Mouse (Mus musculus): ENCODE measurements at regions not wholly inside any gene's neighbourhood (a gene's known extent, or its start where the extent isn't known, plus 50 kb on each side); places are given as distances from the start of the nearest gene placed in this dataset.
A peak's percentile ranks its signal among the peaks of the same experiment; 100 is the strongest.

DNA sequence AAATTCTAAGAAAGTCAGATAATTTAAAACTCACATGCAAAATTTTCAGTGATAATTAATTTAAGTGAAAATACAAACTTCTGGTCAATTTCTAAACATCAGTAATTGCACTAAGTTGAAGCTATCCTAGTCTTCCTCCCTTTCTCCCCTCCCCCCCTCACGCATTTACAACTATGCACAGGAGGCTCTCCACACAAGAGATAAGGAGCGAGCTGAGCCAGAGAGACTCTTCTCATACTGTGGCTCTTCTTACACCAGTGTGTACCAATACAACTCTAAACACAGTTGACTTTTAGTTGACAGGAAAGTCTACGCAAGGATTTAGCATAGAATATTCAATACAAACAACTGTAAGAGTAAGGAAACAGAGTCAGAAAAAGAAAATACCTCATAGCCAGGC is 57.1 kb upstream of the Cerkl start:
- H3K27me3 ChIP-seq (ENCODE audit: control insufficient read depth, insufficient read depth, insufficient read length) = no peaks in the 10 kb centered on the region
- H3K4me3 ChIP-seq = no peak overlapping the region
- no peaks in the 10 kb centered on the region for H3K79me2 ChIP-seq (ENCODE audit: control insufficient read depth, insufficient read depth)
- TF ChIP-seq CEBPB (IDR thresholded peaks at IDR 0.05; ENCODE audit: insufficient read depth, poor library complexity, severe bottlenecking) = no peak
- TF ChIP-seq MYOG (IDR thresholded peaks at IDR 0.05; ENCODE audit: control insufficient read depth in 1 of 3, insufficient read depth in 1 of 3, insufficient read length in 2 of 3, low read depth in 2 of 3) = no peak
- no peak for TF ChIP-seq TCF12 (IDR thresholded peaks at IDR 0.05; ENCODE audit: insufficient read depth, poor library complexity, severe bottlenecking)
- TF ChIP-seq POLR2AphosphoS2 (IDR thresholded peaks at IDR 0.05; ENCODE audit: insufficient read length, low read depth) = no peak
- no peak for TF ChIP-seq POLR2A (IDR thresholded peaks at IDR 0.05; ENCODE audit: insufficient read length, low read depth)
- TF ChIP-seq E2F4 (IDR thresholded peaks at IDR 0.05; ENCODE audit: insufficient read depth) = no peak
- no peak for TF ChIP-seq MYOD1 (IDR thresholded peaks at IDR 0.05; ENCODE audit: control insufficient read depth in 1 of 3, insufficient read length in 2 of 3, low read depth in 2 of 3)
- TF ChIP-seq REST (IDR thresholded peaks at IDR 0.05; ENCODE audit: insufficient read depth, insufficient read length) = no peak
- no peak for TF ChIP-seq TCF3 (IDR thresholded peaks at IDR 0.05; ENCODE audit: insufficient read length, low read depth)
- no peak for TF ChIP-seq USF1 (IDR thresholded peaks at IDR 0.05; ENCODE audit: low read depth)
- H3K36me3 ChIP-seq (ENCODE audit: control insufficient read depth, insufficient read depth) = no peaks in the 10 kb centered on the region
- no peak overlapping the region for H3ac ChIP-seq (ENCODE audit: control insufficient read depth, insufficient read length)
- no peak overlapping the region for H3K4me2 ChIP-seq (ENCODE audit: low read depth)

DNA sequence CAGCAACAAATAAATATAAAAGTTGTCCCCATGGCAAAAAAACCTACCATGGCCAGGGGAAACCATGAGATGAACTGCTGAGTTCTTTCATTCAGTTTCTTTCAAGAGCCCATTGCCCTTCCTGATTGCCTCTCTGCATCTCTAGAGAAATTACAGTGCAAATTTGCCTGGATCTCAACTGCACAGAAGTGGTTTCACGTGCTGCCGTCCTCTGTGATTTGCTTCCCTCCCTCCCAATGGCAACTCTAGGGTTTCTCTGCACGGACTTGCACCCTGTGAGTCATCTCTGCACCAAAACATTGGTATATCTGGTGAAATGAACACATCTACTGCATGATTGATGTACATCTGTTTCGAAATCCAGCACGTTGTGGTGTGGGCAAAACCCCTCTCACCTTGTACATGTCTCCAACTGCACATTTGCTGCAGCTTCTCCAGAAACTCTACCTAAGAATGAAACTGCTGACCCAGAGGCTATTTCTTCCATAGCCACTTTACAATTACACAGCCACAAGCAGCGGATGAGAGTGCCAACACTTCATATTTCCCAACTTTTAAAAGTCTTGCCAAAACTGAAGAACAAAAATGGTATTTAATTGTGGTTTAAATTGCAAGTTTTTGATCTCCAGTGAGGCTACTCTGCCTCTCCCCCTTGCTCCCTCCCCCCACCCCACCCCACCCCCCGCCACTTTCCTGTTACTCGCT is 61.6 kb upstream of the Cerkl start:
- TF ChIP-seq CEBPB (IDR thresholded peaks at IDR 0.05; ENCODE audit: insufficient read depth, poor library complexity, severe bottlenecking) (peak; percentile 46; the same call in 1 of the 2 replicates), USF1 (IDR thresholded peaks at IDR 0.05; ENCODE audit: low read depth) (no peak), MYOD1 (IDR thresholded peaks at IDR 0.05; ENCODE audit: control insufficient read depth in 1 of 3, insufficient read length in 2 of 3, low read depth in 2 of 3) (no peak)

DNA sequence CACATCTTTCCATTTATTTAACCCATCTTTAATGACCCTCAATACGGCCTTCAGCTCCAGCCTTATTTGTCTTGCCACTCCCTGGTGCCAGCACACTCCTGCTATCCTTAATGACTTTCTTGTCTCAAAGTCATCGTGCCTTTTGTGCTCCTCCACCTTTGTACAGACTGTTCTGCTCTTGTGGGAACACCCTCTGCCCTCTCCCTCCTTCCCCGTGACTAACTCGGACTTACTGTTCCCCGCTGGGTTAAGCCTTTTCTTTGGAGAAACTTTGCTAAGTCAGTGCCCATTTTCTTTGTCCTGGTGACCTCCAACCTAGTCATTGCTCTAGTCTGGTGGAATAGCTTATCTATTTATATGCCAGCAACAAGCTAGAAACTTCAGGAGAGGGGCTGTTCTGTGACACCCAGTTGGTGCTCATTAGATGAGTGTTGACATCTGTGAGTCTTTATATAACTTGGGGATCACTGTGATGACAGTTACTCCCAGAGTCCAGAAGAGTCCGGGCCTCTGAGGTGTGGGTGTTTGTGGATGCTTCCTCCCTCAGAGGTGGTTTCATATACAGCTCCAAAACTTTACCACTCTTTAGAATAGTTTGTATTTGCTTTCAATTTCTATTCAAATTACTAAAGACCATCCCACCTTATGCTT is 63.3 kb upstream of the Cerkl start:
- no peak overlapping the region for H3ac ChIP-seq (ENCODE audit: control insufficient read depth, insufficient read length)
- TF ChIP-seq E2F4 (IDR thresholded peaks at IDR 0.05; ENCODE audit: insufficient read depth) (no peak), MYOD1 (IDR thresholded peaks at IDR 0.05; ENCODE audit: control insufficient read depth in 1 of 3, insufficient read length in 2 of 3, low read depth in 2 of 3) (peak in 1 of 3 experiments; percentile 62)
- no peaks in the 10 kb centered on the region for H3K79me2 ChIP-seq (ENCODE audit: control insufficient read depth, insufficient read depth)
- no peak overlapping the region for H3K4me3 ChIP-seq
- H3K4me2 ChIP-seq (ENCODE audit: low read depth) = peak overlapping the region; percentile 14
- no peaks in the 10 kb centered on the region for H3K27me3 ChIP-seq (ENCODE audit: control insufficient read depth, insufficient read depth, insufficient read length)
- H3K36me3 ChIP-seq (ENCODE audit: control insufficient read depth, insufficient read depth) = no peaks in the 10 kb centered on the region

More for the DNA sequence above, 61.6 kb upstream of the Cerkl start:
- H3ac ChIP-seq (ENCODE audit: control insufficient read depth, insufficient read length) = no peak overlapping the region
- no peaks in the 10 kb centered on the region for H3K79me2 ChIP-seq (ENCODE audit: control insufficient read depth, insufficient read depth)
- H3K36me3 ChIP-seq (ENCODE audit: control insufficient read depth, insufficient read depth) = no peaks in the 10 kb centered on the region
- H3K27me3 ChIP-seq (ENCODE audit: control insufficient read depth, insufficient read depth, insufficient read length) = no peaks in the 10 kb centered on the region
- H3K4me3 ChIP-seq = no peak overlapping the region
- peak overlapping the region; percentile 35 for H3K4me2 ChIP-seq (ENCODE audit: low read depth)

DNA sequence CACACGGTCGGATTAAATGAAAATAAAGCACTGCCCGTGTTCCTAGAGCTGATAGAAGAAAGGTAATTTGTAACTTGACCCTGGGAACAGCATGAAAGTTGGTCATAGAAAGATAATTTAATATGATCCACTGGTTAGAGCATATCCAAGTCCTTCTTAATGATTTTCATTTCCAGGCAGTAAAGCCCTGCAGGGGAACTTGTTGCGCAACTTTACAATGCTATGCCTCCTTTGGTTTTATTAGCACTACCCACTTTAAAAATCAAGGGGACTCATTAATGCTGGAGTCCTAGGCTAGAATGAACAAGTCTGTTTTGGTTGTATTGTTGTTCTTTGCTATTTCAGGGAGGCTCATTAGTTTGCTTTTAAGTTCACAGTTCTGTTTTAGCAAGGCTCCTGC is 66.9 kb upstream of the Cerkl start:
- Histone ChIP-seq H3K4me3 (no peak overlapping the region), H3K4me2 (ENCODE audit: low read depth) (no peak overlapping the region), H3K79me2 (ENCODE audit: control insufficient read depth, insufficient read depth) (no peaks in the 10 kb centered on the region), H3K36me3 (ENCODE audit: control insufficient read depth, insufficient read depth) (no peaks in the 10 kb centered on the region), H3ac (ENCODE audit: control insufficient read depth, insufficient read length) (no peak overlapping the region), H3K27me3 (ENCODE audit: control insufficient read depth, insufficient read depth, insufficient read length) (no peaks in the 10 kb centered on the region)
- TF ChIP-seq MYOD1 (IDR thresholded peaks at IDR 0.05; ENCODE audit: control insufficient read depth in 1 of 3, insufficient read length in 2 of 3, low read depth in 2 of 3) (no peak), CEBPB (IDR thresholded peaks at IDR 0.05; ENCODE audit: insufficient read depth, poor library complexity, severe bottlenecking) (peak; percentile 86)

DNA sequence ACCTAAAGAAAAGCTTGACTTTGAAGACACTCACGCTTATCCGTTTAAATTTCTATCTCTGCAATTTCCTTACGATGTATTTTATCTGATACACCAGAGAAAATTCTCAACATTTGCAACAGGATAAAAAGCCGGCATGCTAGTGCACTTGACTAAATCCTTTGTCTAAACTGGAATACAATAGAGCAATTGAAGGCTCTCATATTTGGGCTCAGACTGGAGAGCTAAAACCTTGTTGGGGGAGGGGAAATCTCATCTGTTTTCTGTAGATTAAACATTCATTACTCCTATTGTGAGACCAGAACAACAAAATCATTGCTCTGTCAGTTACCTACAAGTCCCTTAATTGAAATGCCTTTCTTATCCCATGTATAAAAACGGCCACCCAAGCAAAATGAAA is 70.9 kb upstream of the Cerkl start:
- H3K4me2 ChIP-seq (ENCODE audit: low read depth) = no peak overlapping the region
- TF ChIP-seq POLR2AphosphoS2 (IDR thresholded peaks at IDR 0.05; ENCODE audit: insufficient read length, low read depth) (no peak), USF1 (IDR thresholded peaks at IDR 0.05; ENCODE audit: low read depth) (no peak), REST (IDR thresholded peaks at IDR 0.05; ENCODE audit: insufficient read depth, insufficient read length) (no peak), CEBPB (IDR thresholded peaks at IDR 0.05; ENCODE audit: insufficient read depth, poor library complexity, severe bottlenecking) (no peak), SRF (IDR thresholded peaks at IDR 0.05; ENCODE audit: control insufficient read depth, insufficient read length, low read depth) (no peak), MAX (IDR thresholded peaks at IDR 0.05; ENCODE audit: low read depth) (no peak), POLR2A (IDR thresholded peaks at IDR 0.05; ENCODE audit: insufficient read length, low read depth) (no peak), TCF3 (IDR thresholded peaks at IDR 0.05; ENCODE audit: insufficient read length, low read depth) (no peak), E2F4 (IDR thresholded peaks at IDR 0.05; ENCODE audit: insufficient read depth) (no peak), MYOG (IDR thresholded peaks at IDR 0.05; ENCODE audit: control insufficient read depth in 1 of 3, insufficient read depth in 1 of 3, insufficient read length in 2 of 3, low read depth in 2 of 3) (no peak), MYOD1 (IDR thresholded peaks at IDR 0.05; ENCODE audit: control insufficient read depth in 1 of 3, insufficient read length in 2 of 3, low read depth in 2 of 3) (no peak), TCF12 (IDR thresholded peaks at IDR 0.05; ENCODE audit: insufficient read depth, poor library complexity, severe bottlenecking) (no peak)
- no peak overlapping the region for H3ac ChIP-seq (ENCODE audit: control insufficient read depth, insufficient read length)
- H3K27me3 ChIP-seq (ENCODE audit: control insufficient read depth, insufficient read depth, insufficient read length) = no peaks in the 10 kb centered on the region
- no peaks in the 10 kb centered on the region for H3K36me3 ChIP-seq (ENCODE audit: control insufficient read depth, insufficient read depth)
- H3K4me3 ChIP-seq = no peak overlapping the region
- no peaks in the 10 kb centered on the region for H3K79me2 ChIP-seq (ENCODE audit: control insufficient read depth, insufficient read depth)
